Mouse (Mus musculus) thymus, adult 2 months (tissue): Measurements from ENCODE around the gene Myh6. TPM values are rescaled to one million over a fixed set of nuclear protein-coding genes. Genes with fewer than 3 reads are reported as not detected.

Experiments used
- DNase-seq: peaks from one replicate; pipeline ENCODE4 v3.0.0; 2021
- H3K27ac ChIP-seq: fragments of 200-500 bp; 2 replicates; pipeline ENCODE4 v1.5.1; 2012; ENCODE audit warnings: low read length, control low read depth; ENCODE audit not compliant: control insufficient read depth, insufficient read depth
- H3K27me3 ChIP-seq: fragments of 200-500 bp; 2 replicates; pipeline ENCODE4 v1.6.1; 2012; ENCODE audit warnings: mild to moderate bottlenecking, low read length, moderate library complexity, mixed read lengths; ENCODE audit not compliant: control insufficient read depth, insufficient read depth
- H3K36me3 ChIP-seq: fragments of 200-500 bp; 2 replicates; pipeline ENCODE4 v1.6.1; 2012; ENCODE audit warnings: mild to moderate bottlenecking, low read length, moderate library complexity; ENCODE audit not compliant: control insufficient read depth, insufficient read depth
- H3K4me1 ChIP-seq: fragments of 200-500 bp; replicated peaks from 2 replicates; pipeline ENCODE4 v1.6.1; 2012; ENCODE audit warnings: low read length; ENCODE audit not compliant: control insufficient read depth, insufficient read depth
- H3K4me3 ChIP-seq: fragments of 200-500 bp; 2 replicates; pipeline ENCODE4 v1.5.1; 2012; ENCODE audit warnings: mild to moderate bottlenecking, low read length, control low read depth, moderate library complexity; ENCODE audit not compliant: control insufficient read depth, insufficient read depth
- CTCF ChIP-seq: fragments of 200-500 bp; IDR thresholded peaks from 2 replicates; pipeline ENCODE4 v1.5.1; 2012; ENCODE audit warnings: mild to moderate bottlenecking, control low read depth, low read length, moderate library complexity, borderline replicate concordance; ENCODE audit not compliant: control insufficient read depth, poor library complexity, insufficient read depth; ENCODE audit errors: extremely low read depth
- POLR2A ChIP-seq: fragments of 200-500 bp; IDR thresholded peaks from 2 replicates; pipeline ENCODE4 v1.6.1; 2012; ENCODE audit warnings: mild to moderate bottlenecking, low read length, control low read depth, moderate library complexity; ENCODE audit not compliant: control insufficient read depth, poor library complexity, insufficient read depth; ENCODE audit errors: extremely low read depth
- WGBS: fragments of 180-500 bp; shearing (Covaris S2); methylation state at CpG from one replicate; pipeline ENCODE4 v1.1.7; 2018; 5-methylcytosine and 5-hydroxymethylcytosine counted together
- polyA plus RNA-seq: library from polyadenylated mRNA; depleted of rRNA; stranded (reverse); fragments of >200 nt; gene quantifications from 2 replicates; pipeline ENCODE4 v1.2.3, GENCODE M21; 2012

The Myh6 gene
- polyA plus RNA-seq, 1 experiment, result 159 TPM

DNA sequence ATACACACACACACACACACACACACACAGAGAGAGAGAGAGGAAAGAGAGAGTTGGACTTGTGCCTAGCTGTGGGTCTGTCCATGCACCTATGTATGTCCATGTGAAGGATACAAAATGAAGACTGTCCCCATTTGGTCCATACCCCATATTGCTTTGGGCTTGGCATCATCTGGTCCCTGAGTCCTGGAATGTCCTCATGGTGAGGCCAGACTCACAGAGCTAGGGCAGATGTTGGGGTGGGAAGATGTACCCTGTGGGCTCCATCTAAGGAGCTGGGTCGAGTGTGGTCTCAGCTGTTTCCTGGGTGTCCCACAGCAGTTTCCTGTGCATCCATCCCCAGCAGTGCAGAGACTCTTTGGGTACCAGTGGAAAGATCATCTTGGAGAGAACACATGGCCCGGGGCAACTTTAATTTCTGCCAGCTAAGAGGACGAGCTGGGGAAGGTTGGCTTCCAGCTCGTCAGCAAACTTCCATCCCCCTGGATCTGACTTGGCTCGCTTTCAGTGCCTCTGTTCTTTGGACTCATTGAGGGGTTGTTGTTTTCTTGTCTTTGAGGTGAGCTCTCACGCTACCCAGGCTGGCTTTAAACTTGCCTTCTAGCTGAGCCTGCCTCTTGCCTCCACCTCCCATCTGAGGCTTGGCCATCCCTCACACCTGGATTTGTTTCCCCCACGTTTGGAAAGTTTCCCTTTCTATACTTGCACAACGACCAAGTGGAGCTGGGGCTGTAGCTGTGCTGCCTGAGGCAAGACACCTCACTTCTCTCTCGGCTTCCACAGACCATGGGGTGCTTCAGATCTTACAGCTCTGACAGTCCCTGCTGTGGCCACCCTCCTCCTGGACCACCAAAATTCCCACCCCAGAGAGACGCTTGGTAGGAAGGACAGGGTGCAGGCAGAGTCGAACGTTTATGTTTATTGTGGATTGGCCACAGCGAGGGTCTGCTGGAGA lies 25.4 kb downstream of the Myh6 start:
- H3K36me3 ChIP-seq, result no peaks in the 10 kb centered on the region
- no peak for DNase-seq
- TF ChIP-seq POLR2A (no peak), CTCF (no peak)
- WGBS, result 41% methylated on average over 13 of the region's 13 CpGs
- H3K4me1 ChIP-seq, result peaks cover 9% of the 10 kb centered on the region; the same call in 1 of the 2 replicates
- no peaks in the 10 kb centered on the region for H3K27me3 ChIP-seq
- no peak overlapping the region for H3K4me3 ChIP-seq
- H3K27ac ChIP-seq, result no peak overlapping the region

DNA sequence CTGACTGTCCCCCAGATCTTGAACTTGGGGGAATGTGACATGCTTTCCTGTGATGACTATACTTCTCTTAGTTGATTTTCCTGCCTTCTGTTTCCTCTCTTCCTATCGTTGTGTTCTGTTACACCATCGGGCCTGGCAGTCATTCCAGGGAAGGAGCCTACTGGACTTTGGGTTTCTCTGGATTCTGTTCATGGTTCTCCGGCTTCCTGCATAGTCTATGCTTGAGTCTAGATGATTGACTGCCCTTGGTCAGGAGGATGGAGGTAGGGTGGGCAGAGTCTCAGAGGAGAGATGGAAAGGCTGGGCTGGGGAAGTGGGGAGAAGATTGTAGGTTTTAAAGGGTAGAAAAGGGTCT lies 26.6 kb downstream of the Myh6 start:
- H3K4me1 ChIP-seq, result peaks cover 9% of the 10 kb centered on the region; the same call in 1 of the 2 replicates
- H3K4me3 ChIP-seq, result no peak overlapping the region
- no peak overlapping the region for H3K27ac ChIP-seq
- no peaks in the 10 kb centered on the region for H3K36me3 ChIP-seq
- no peak for TF ChIP-seq POLR2A
- TF ChIP-seq CTCF, result no peak
- no peaks in the 10 kb centered on the region for H3K27me3 ChIP-seq
- DNase-seq, result no peak
- WGBS, result 83% methylated on average over 3 of the region's 3 CpGs

DNA sequence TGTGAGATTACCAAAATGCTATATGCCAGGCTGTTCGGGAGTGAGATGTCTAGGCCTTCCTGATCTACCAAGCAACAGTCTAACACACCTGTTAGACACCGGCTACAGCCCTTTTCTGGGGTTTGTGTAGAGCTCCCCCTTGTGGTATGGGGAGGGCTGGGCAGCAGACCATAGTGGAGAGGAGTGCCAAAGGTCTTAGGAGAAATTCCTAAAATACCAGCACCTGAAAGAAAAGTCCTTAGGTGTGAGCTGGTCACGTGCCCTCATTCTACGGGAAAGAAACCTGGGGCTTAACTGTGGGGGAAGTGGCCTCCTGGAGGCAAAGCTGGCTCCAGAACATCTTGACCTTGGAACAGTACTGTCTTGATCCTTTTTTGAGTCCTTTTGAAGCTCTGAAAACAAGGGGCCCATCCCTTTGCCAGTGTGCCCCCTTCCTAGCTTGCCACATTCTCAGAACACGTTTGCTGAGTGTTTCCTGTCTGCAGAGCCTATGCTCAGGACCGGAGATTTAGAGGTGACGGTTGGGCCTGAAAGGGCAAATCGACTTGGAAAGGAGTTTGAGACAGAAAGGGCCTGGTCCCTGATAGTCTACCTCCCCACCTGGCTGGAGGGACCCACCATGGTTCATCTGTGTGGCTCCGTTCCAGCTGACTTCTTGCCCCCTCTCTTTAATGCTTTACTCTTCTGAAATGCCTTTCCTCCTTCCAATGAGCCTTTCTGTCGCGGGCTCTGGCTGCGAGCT lies 27.1 kb downstream of the Myh6 start:
- no peak overlapping the region for H3K4me3 ChIP-seq

DNA sequence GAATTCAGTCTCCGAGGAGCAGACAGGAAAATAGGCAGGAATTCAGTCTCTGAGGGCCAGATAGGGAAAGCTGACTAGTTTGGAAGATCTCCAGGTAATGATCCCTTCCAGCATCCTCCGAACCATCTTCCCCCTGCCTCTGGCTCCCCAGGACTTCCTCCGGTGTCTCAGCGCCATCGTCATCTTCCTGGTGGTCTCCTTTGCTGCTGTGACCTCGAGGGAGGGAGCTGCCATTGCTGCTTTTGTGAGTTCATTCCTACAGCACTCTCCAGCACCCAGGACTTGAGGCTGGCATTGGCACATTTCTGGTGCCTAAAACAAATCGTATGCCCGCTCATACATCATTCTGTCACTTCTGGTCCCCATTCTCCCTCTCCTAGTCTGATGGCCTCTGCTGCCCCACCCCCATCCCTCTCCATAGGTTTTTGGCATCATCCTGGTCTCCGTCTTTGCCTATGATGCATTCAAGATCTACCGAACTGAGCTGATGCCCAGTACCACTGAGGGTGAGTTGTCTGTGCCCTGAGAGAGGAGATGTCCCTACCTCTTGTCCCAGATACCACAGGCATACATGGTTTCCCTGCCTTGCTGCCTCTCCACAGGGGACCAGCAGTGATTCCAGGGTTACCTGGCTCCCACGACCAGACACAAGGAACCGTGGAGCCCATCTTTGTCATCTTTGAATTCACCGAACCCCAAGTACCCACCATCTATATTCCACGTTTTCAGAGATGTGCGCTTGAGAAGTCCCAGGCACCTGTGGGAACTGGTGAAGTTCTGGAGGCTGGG lies 28.1 kb downstream of the Myh6 start:
- WGBS, result 93% methylated on average over 15 of the region's 15 CpGs
- Histone ChIP-seq H3K4me1 (peaks cover 9% of the 10 kb centered on the region; the same call in 1 of the 2 replicates), H3K27ac (no peak overlapping the region), H3K27me3 (no peaks in the 10 kb centered on the region), H3K4me3 (no peak overlapping the region), H3K36me3 (no peaks in the 10 kb centered on the region)
- TF ChIP-seq POLR2A (no peak), CTCF (no peak)
- no peak for DNase-seq

More for the DNA sequence above, 27.1 kb downstream of the Myh6 start:
- 59% methylated on average over 12 of the region's 12 CpGs for WGBS
- H3K27ac ChIP-seq, result no peak overlapping the region
- peak; percentile 71 for DNase-seq
- H3K27me3 ChIP-seq, result no peaks in the 10 kb centered on the region
- H3K4me1 ChIP-seq, result peaks cover 9% of the 10 kb centered on the region; the same call in 1 of the 2 replicates
- no peaks in the 10 kb centered on the region for H3K36me3 ChIP-seq
- TF ChIP-seq POLR2A (no peak), CTCF (peak; percentile 59; the same call in 1 of the 2 replicates)

DNA sequence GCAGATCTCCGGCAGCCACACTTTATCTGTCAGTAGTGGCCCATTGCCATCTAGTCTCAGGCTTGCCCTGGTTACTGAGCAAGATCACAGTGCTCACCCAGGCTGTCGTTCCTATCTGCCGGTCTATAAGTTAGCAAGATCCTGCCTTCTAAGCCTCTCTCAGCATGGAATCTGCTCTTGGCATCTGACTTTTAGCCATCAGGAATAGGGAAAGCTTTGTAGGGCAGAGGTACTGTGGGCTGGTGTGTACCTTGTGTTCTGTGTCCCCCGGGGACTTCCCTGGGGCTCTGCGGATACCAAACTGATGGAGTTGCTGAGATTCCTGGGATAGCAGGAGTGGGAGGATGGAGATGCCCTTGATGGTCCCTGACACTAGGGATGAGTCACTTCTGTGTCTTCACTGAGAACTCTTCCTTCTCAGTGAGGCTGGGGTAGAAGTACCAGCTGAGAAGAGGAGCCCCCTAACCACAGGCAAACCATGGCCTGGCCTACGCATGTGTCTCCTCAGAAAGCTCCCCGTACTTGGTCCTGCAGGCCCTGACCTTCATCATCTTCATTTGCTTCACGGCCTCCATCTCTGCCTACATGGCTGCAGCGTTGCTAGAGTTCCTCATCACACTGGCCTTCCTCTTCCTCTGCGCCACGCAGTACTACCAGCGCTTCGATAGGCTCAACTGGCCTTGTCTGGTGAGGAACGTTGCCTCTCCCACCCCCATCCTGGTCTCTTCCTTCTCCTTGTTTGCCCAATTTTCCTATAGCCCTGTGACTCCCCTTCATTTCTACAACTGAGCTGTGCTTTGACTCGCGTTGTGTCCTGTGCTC lies 29.2 kb downstream of the Myh6 start:
- Histone ChIP-seq H3K4me1 (peaks cover 9% of the 10 kb centered on the region; the same call in 1 of the 2 replicates), H3K4me3 (no peak overlapping the region), H3K36me3 (no peaks in the 10 kb centered on the region), H3K27me3 (no peaks in the 10 kb centered on the region), H3K27ac (no peak overlapping the region)
- WGBS, result 95% methylated on average over 16 of the region's 16 CpGs
- TF ChIP-seq POLR2A (no peak), CTCF (no peak)
- DNase-seq, result no peak

DNA sequence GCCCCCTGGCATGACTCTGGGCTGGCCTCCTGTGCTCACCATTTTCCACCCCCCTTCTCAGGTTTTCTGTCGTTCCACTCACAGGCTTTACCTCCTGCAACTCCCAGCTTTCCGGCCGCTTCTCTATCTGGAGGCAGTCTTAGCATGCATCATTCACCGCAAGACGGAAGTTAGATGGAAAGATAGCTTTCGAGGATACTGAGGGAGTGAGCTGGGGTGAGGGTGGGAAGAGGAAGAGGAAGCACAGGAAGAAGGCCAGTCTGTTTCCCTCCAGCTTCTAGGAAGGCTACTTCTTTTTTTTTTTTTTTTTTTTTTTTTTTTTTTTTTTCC lies 29.9 kb downstream of the Myh6 start:
- no peaks in the 10 kb centered on the region for H3K36me3 ChIP-seq
- H3K27ac ChIP-seq, result no peak overlapping the region
- no peak for DNase-seq
- no peak overlapping the region for H3K4me3 ChIP-seq
- TF ChIP-seq POLR2A, result no peak
- TF ChIP-seq CTCF, result no peak
- no peaks in the 10 kb centered on the region for H3K27me3 ChIP-seq
- peaks cover 9% of the 10 kb centered on the region; the same call in 1 of the 2 replicates for H3K4me1 ChIP-seq
- WGBS, result 29% methylated on average over 6 of the region's 6 CpGs
